Mouse (Mus musculus) limb, embryonic 14.5 days (tissue): ENCODE data around the gene Hdac11. TPM values are rescaled to one million over a fixed set of nuclear protein-coding genes. Genes with fewer than 3 reads are reported as not detected.

Source experiments
- ATAC-seq: fragments of 200-750 bp; cut with Nextera tagmentation; 2 replicates; pipeline ENCODE4 v1.8.0; 2017; ENCODE audit warnings: low read depth, moderate number of reproducible peaks, moderate TSS enrichment; ENCODE audit not compliant: low FRiP score
- DNase-seq: peaks from one replicate; pipeline ENCODE4 v3.0.0-alpha.2; 2015; ENCODE audit warnings: low spot score
- H3K27ac ChIP-seq: fragments of 300-500 bp; sonication (generic); replicated peaks from 2 replicates; pipeline ENCODE4 v1.5.1; 2014; ENCODE audit warnings: low read depth, mild to moderate bottlenecking, low read length, moderate library complexity, mixed read lengths
- H3K27me3 ChIP-seq: fragments of 300-500 bp; sonication (generic); 2 replicates; pipeline ENCODE4 v1.6.1; 2014; ENCODE audit warnings: low read length, mixed read lengths; ENCODE audit not compliant: control insufficient read depth, insufficient read depth
- H3K36me3 ChIP-seq: fragments of 300-500 bp; sonication (generic); 2 replicates; pipeline ENCODE4 v1.6.1; 2014; ENCODE audit warnings: mild to moderate bottlenecking, low read length, moderate library complexity, mixed read lengths; ENCODE audit not compliant: control insufficient read depth, insufficient read depth
- H3K4me1 ChIP-seq: fragments of 300-500 bp; sonication (generic); 2 replicates; pipeline ENCODE4 v1.6.1; 2014; ENCODE audit warnings: antibody characterized with exemption, low read length, mixed read lengths; ENCODE audit not compliant: control insufficient read depth, insufficient read depth
- H3K4me2 ChIP-seq: fragments of 300-500 bp; sonication (generic); replicated peaks from 2 replicates; pipeline ENCODE4 v1.6.1; 2014; ENCODE audit warnings: low read depth, mild to moderate bottlenecking, low read length, moderate library complexity; ENCODE audit not compliant: severe bottlenecking
- H3K4me3 ChIP-seq: fragments of 300-500 bp; sonication (generic); replicated peaks from 2 replicates; pipeline ENCODE4 v1.5.1; 2014; ENCODE audit warnings: low read length
- H3K9ac ChIP-seq: fragments of 300-500 bp; sonication (generic); 2 replicates; pipeline ENCODE4 v1.6.1; 2014; ENCODE audit warnings: mild to moderate bottlenecking, low read depth, low read length, moderate library complexity; ENCODE audit not compliant: severe bottlenecking
- H3K9me3 ChIP-seq: fragments of 300-500 bp; sonication (generic); 2 replicates; pipeline ENCODE4 v1.6.1; 2016; ENCODE audit warnings: low read length; ENCODE audit not compliant: control insufficient read depth
- POLR2A ChIP-seq: fragments of 200-500 bp; IDR thresholded peaks from 2 replicates; pipeline ENCODE4 v1.8.0; 2012; ENCODE audit warnings: inconsistent platforms, mild to moderate bottlenecking, moderate library complexity, borderline replicate concordance; ENCODE audit not compliant: insufficient read depth, insufficient read length; ENCODE audit errors: extremely low read depth
- WGBS: fragments of 180-500 bp; shearing (Covaris S2); extraction: QIAGEN DNeasy Blood & Tissue Kit; methylation state at CpG from one replicate; pipeline ENCODE4 v1.1.7; 2014; 5-methylcytosine and 5-hydroxymethylcytosine counted together
- polyA plus RNA-seq, 2 experiments: library from polyadenylated mRNA; depleted of rRNA in 1 of 2; stranded (reverse) in 1 of 2; unstranded in 1 of 2; fragments of >200 nt; fragmentation: Nextera tagmentation in 1 of 2; extraction: Ambion mirVana in 1 of 2; gene quantifications; 2 replicates each; pipeline versions ENCODE4 v1.2.1 to v1.2.3; 2012 to 2014

Hdac11 gene
- polyA plus RNA-seq, 2 experiments = 18.5 to 43.9 TPM

DNA sequence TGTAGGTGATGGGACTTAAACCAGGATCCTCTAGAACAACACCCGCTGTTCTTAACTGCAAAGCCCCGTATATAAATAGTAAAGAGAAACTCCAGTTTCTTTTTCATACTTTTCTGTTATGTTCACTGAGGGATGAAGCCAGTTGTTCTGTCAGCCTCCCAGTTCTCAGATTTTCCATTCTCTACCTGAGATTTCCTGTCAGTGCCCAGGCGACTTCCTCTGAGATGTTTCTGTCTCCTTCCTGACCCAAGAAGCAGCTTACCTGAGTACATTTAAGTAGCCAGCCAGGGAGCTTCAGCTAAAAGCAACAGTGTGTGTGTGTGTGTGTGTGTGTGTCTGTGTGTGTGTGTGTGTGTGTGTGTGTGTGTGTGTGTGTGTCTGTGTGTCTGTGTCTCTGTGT lies 33.0 kb upstream of the Hdac11 start:
- no peak overlapping the region for H3K4me2 ChIP-seq

DNA sequence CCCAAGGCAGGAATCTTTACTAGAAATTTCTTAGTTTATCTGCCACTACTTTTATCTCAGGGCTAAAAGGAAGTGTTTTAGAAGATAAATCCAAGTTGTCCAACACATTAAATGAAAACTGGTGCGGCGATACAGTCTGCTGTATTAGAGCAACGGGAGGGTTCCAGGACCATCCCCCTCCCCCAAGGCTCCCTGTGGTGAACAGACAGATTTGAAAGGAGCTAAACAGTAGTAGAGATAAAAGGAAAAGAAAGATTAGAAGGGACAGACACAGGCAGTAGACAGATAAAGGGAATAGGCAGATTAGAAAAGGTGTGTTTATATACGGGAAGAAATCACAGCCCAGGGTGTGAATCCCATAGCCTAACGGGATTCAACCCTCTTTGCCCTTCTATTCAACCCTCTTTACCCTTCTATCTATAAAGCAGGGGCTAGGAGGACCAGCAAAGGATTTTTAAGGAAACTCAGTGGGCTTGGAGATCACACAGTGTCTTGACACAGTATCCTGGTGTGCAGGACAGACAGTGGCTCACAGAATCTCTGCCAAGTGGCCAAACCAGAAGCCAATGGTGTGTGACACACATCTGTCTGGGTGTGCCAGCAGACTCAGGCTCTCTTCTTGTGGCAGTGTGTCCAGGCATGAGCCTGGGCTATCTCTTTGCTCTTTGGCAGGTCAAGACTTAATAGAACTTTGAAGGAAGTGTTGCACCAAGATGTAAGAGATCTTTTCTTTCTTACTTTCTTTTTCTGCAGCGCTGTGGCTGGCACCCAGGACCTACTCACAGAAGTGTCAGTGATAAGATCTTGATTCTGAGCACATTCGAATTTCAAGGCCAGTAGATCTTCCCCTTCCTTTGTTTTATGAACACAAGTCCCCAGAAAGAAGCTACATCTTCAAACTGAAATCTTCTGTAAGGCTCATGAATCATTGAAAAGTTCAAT lies 31.9 kb upstream of the Hdac11 start:
- Histone ChIP-seq H3K4me3 (no peak overlapping the region), H3K27ac (no peak overlapping the region), H3K4me2 (no peak overlapping the region), H3K36me3 (no peaks in the 10 kb centered on the region), H3K27me3 (no peaks in the 10 kb centered on the region), H3K9ac (no peak overlapping the region), H3K9me3 (no peaks in the 10 kb centered on the region), H3K4me1 (no peaks in the 10 kb centered on the region)
- ATAC-seq (no peak), DNase-seq (no peak)
- 53% methylated on average over 7 of the region's 7 CpGs for WGBS
- no peak for TF ChIP-seq POLR2A

More for the DNA sequence above, 33.0 kb upstream of the Hdac11 start:
- ATAC-seq (no peak), DNase-seq (no peak)
- H3K4me1 ChIP-seq = no peaks in the 10 kb centered on the region
- no peak overlapping the region for H3K4me3 ChIP-seq
- H3K9me3 ChIP-seq = no peaks in the 10 kb centered on the region
- H3K36me3 ChIP-seq = no peaks in the 10 kb centered on the region
- WGBS = 72% methylated on average over 3 of the region's 3 CpGs
- no peaks in the 10 kb centered on the region for H3K27me3 ChIP-seq
- TF ChIP-seq POLR2A = no peak
- H3K27ac ChIP-seq = no peak overlapping the region
- no peak overlapping the region for H3K9ac ChIP-seq

DNA sequence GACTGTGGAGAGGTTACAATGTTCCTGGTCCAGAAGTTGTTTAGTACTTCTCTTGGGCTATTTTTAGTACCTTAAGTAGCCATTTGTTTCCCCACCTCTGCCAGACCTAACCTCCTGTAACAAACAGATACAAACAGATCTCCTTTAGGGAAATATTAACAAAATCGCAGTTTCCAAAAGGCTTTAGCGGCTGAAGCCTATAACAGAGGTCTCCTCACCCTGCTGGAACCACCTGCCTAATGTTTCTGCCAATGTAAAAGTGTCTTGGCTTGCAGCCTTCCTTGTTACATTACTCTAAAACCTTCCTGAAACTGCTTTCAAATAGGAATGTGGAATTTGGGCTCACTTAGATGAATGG lies 31.3 kb upstream of the Hdac11 start:
- TF ChIP-seq POLR2A = no peak
- no peak for DNase-seq
- H3K27ac ChIP-seq = no peak overlapping the region
- 62% methylated on average over 2 of the region's 2 CpGs for WGBS
- H3K4me2 ChIP-seq = no peak overlapping the region
- H3K36me3 ChIP-seq = no peaks in the 10 kb centered on the region
- no peaks in the 10 kb centered on the region for H3K9me3 ChIP-seq
- no peak overlapping the region for H3K9ac ChIP-seq
- no peaks in the 10 kb centered on the region for H3K27me3 ChIP-seq
- no peaks in the 10 kb centered on the region for H3K4me1 ChIP-seq
- H3K4me3 ChIP-seq = no peak overlapping the region
- no peak for ATAC-seq

DNA sequence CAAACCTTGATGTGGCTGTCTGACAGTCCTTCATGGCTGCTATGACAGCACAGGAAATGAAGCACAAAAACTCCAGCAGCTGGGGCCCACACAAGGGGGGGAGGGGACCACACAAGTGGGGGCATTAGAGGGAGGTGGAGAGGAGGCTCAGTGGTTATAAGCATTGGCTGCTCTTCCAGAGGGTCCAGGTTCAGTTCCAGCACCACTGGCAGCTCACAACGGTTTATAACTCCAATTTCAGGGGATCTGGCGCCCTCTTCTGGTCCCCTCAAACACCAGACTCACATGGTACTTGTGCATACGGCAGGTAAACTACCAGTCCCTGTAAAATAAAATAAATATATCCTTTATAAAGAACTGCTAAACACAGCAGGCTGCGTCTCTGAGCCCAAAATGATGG lies 27.5 kb upstream of the Hdac11 start:
- H3K9me3 ChIP-seq = no peaks in the 10 kb centered on the region
- TF ChIP-seq POLR2A = no peak
- no peaks in the 10 kb centered on the region for H3K27me3 ChIP-seq
- no peak overlapping the region for H3K27ac ChIP-seq
- DNase-seq = no peak
- no peak for ATAC-seq
- WGBS = 56% methylated on average over 4 of the region's 4 CpGs
- no peak overlapping the region for H3K4me3 ChIP-seq
- H3K9ac ChIP-seq = no peak overlapping the region
- H3K4me2 ChIP-seq = no peak overlapping the region
- no peaks in the 10 kb centered on the region for H3K4me1 ChIP-seq
- H3K36me3 ChIP-seq = no peaks in the 10 kb centered on the region

GRCm38 (mm10) chr6:91130856-91131255 lies 25.6 kb upstream of the Hdac11 start:
- WGBS = 82% methylated on average over 1 of the region's 1 CpGs
- H3K4me1 ChIP-seq = no peaks in the 10 kb centered on the region
- no peak overlapping the region for H3K4me3 ChIP-seq
- no peak for TF ChIP-seq POLR2A
- no peak for ATAC-seq
- DNase-seq = no peak
- H3K9me3 ChIP-seq = no peaks in the 10 kb centered on the region
- H3K27me3 ChIP-seq = no peaks in the 10 kb centered on the region
- H3K36me3 ChIP-seq = no peaks in the 10 kb centered on the region
- no peak overlapping the region for H3K9ac ChIP-seq
- no peak overlapping the region for H3K4me2 ChIP-seq
- H3K27ac ChIP-seq = no peak overlapping the region
